Mouse (Mus musculus) forebrain, embryonic 11.5 days (tissue): ENCODE data around the gene Elp4. TPM values are rescaled to one million over a fixed set of nuclear protein-coding genes. Genes with fewer than 3 reads are reported as not detected.

Source experiments
- ATAC-seq: fragments of 200-750 bp; cut with Nextera tagmentation; replicated peaks from 2 replicates; pipeline ENCODE4 v1.8.0; 2017; ENCODE audit warnings: moderate TSS enrichment; ENCODE audit not compliant: low FRiP score
- DNase-seq: peaks from one replicate; pipeline ENCODE4 v3.0.0-alpha.2; 2017; ENCODE audit warnings: low spot score
- H3K27ac ChIP-seq: fragments of 300-500 bp; sonication (generic); 2 replicates; pipeline ENCODE4 v1.5.1; 2014; ENCODE audit warnings: low read depth, low read length
- H3K27me3 ChIP-seq: fragments of 300-500 bp; sonication (generic); 2 replicates; pipeline ENCODE4 v1.6.1; 2014; ENCODE audit warnings: mild to moderate bottlenecking, low read length, mixed read lengths; ENCODE audit not compliant: control insufficient read depth, insufficient read depth
- H3K36me3 ChIP-seq: fragments of 300-500 bp; sonication (generic); 2 replicates; pipeline ENCODE4 v1.6.1; 2014; ENCODE audit warnings: mild to moderate bottlenecking, low read length, moderate library complexity, mixed read lengths; ENCODE audit not compliant: control insufficient read depth, insufficient read depth
- H3K4me1 ChIP-seq: fragments of 300-500 bp; sonication (generic); replicated peaks from 2 replicates; pipeline ENCODE4 v1.6.1; 2014; ENCODE audit warnings: low read length, mixed read lengths; ENCODE audit not compliant: control insufficient read depth, insufficient read depth
- H3K4me2 ChIP-seq: fragments of 300-500 bp; sonication (generic); 2 replicates; pipeline ENCODE4 v1.6.1; 2014; ENCODE audit warnings: low read depth, mild to moderate bottlenecking, low read length, moderate library complexity, mixed read lengths; ENCODE audit not compliant: severe bottlenecking
- H3K4me3 ChIP-seq: fragments of 300-500 bp; sonication (generic); 2 replicates; pipeline ENCODE4 v1.5.1; 2014; ENCODE audit warnings: low read depth, low read length
- H3K9ac ChIP-seq: fragments of 300-500 bp; sonication (generic); 2 replicates; pipeline ENCODE4 v1.6.1; 2014; ENCODE audit warnings: low read length
- H3K9me3 ChIP-seq: fragments of 300-500 bp; sonication (generic); 2 replicates; pipeline ENCODE4 v1.6.1; 2016; ENCODE audit warnings: low read length, mixed read lengths; ENCODE audit not compliant: control insufficient read depth
- WGBS: fragments of 180-500 bp; shearing (Covaris S2); extraction: QIAGEN DNeasy Blood & Tissue Kit; methylation state at CpG from one replicate; pipeline ENCODE4 v1.1.7; 2014; 5-methylcytosine and 5-hydroxymethylcytosine counted together
- polyA plus RNA-seq: library from polyadenylated mRNA; unstranded; fragments of >200 nt; fragmentation: Nextera tagmentation; extraction: Ambion mirVana; gene quantifications from 2 replicates; pipeline ENCODE4 v1.2.1, GENCODE M21; 2014

Gene Elp4
- polyA plus RNA-seq, 1 experiment from 2014 or later, result 69.4 TPM

DNA sequence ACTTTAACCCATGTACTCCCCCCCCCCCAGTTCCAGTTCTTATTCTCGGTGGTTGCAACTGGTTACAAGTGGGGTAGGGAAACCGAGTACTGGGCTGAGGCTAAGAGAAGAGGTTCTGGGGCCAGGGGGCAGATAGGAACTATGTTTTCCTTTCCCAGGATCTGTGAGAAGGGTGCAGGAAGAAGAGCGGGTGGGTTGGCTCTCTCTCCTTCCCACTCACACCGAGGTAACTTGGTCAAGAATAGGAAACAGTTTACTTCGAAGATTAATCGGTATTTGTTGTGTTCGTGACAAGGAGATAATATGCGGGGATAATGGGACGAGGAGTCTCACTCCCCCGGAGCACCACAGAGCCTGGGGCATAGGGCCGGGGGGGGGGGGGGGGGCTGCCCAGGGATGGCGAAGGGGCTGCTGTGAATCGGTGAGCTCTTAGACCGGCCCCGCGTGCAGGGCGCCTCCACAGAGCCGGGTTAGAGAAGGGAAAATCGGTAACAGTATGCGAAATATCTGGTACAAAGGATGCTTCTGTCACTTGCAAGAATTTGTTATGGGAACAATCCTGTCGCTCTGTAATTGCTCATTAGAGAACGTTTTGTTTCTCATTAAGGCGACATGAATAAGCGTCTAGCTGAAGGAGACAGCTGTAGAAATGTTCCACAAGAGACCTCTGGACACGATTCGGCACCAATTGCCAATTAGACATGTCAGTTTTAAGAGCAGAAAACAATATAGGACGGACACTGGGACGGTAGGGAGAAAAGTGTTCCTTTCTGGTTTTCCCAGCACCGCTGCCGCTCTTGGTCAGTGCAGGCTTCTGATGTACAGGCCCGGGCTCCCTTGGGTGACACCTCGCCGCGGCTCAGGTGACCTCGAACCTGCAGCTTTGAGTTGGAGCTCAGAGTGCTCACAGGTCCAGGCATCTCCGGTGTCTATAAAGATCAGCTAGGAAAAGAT lies 217.7 kb downstream of the Elp4 start:
- Histone ChIP-seq H3K36me3 (peaks cover 4% of the 10 kb centered on the region), H3K9ac (peak overlapping the region; percentile 20; the same call in 1 of the 2 replicates), H3K4me1 (peaks cover 45% of the 10 kb centered on the region), H3K9me3 (no peaks in the 10 kb centered on the region), H3K27ac (peak overlapping the region; percentile 82), H3K4me3 (peak overlapping the region; percentile 10), H3K27me3 (peaks cover 15% of the 10 kb centered on the region), H3K4me2 (peak overlapping the region; percentile 48; the same call in 1 of the 2 replicates)
- ATAC-seq, result peak; percentile 29; the same call in 1 of the 2 replicates
- WGBS, result 4% methylated on average over 35 of the region's 36 CpGs
- peak; percentile 74 for DNase-seq

DNA sequence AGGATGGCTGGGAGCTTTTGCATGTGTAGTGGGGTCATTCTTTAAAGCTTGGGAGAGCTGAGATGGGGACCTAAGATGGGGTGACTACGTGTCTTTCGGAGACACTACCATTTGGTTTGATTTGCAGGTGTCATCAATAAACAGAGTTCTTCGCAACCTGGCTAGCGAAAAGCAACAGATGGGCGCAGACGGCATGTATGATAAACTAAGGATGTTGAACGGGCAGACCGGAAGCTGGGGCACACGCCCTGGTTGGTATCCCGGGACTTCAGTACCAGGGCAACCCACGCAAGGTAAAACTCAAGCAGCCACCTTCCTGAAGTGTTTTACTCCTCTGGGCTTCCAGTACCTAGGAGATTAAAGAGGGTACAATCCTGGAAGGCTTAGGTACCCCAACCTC lies 218.7 kb downstream of the Elp4 start:
- Histone ChIP-seq H3K27ac (peak overlapping the region; percentile 46; the same call in 1 of the 2 replicates), H3K9me3 (no peaks in the 10 kb centered on the region)

DNA sequence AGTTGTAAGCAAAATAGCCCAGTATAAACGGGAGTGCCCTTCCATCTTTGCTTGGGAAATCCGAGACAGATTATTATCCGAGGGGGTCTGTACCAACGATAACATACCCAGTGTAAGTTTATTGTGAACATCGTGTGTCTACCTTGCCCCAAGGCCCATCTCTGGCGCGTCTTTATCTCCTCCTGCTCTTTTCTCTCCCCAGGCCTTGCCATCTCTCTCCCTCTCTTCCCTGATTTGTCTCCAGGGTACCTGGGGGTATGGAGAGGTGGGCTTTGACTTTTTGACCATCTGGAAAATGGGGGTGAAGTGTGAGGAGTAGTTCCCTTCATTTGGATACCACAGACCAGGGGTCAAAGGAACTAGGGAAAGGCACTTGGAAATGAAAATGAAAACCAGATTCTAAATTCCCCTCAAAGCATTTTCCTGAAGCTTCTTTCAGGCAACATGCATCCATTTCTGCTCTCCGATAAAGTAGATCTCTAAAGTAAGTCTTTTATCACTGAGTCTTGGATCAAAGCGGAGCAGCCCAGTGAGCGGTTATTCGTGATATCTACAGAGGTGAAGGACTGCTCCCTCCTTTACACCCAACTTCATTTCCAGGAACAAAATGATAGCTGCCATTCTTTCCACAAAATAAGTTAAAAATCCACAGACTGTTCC lies 219.2 kb downstream of the Elp4 start:
- Histone ChIP-seq H3K4me3 (peak overlapping the region; percentile 10; the same call in 1 of the 2 replicates), H3K36me3 (peaks cover 4% of the 10 kb centered on the region), H3K9ac (peak overlapping the region; percentile 29; the same call in 1 of the 2 replicates), H3K27me3 (peaks cover 20% of the 10 kb centered on the region), H3K4me2 (peak overlapping the region; percentile 48; the same call in 1 of the 2 replicates), H3K27ac (0 out of 2 replicates have a peak overlapping the region, but pooled peaks have one; percentile 53), H3K9me3 (no peaks in the 10 kb centered on the region), H3K4me1 (peaks cover 45% of the 10 kb centered on the region)
- DNase-seq, result peak; percentile 52
- 51% methylated on average over 11 of the region's 11 CpGs for WGBS
- no peak for ATAC-seq

More for the DNA sequence above, 218.7 kb downstream of the Elp4 start:
- ATAC-seq, result no peak
- WGBS, result 59% methylated on average over 11 of the region's 11 CpGs
- peaks cover 4% of the 10 kb centered on the region for H3K36me3 ChIP-seq
- peak overlapping the region; percentile 10 for H3K4me3 ChIP-seq
- H3K4me2 ChIP-seq, result peak overlapping the region; percentile 48; the same call in 1 of the 2 replicates
- H3K27me3 ChIP-seq, result peaks cover 19% of the 10 kb centered on the region
- H3K9ac ChIP-seq, result peak overlapping the region; percentile 16; the same call in 1 of the 2 replicates
- DNase-seq, result no peak
- H3K4me1 ChIP-seq, result peaks cover 47% of the 10 kb centered on the region

DNA sequence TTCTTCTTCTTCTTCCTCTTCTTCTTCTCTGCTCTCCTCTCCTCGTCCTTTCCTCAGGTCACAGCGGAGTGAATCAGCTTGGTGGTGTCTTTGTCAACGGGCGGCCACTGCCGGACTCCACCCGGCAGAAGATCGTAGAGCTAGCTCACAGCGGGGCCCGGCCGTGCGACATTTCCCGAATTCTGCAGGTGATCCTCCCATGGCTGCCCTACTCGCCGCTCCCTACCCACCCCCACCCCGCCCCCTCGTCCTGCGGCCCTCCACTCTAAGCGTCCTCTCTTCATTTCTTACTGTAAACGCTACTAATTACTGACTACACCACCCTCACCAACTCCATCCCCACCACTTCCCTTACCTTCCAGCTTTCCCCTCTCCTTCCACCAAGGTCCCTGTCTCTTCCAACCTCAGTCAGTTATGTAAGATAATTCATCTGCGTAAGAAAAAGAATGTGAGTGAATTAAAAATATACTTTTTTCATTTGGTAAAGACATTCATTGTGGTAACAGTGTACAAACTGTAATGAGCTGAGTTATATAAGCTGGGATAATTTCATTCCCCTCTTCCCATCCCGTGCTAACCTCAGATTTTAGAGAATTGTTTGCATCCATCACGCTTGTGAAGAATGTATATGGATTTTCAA lies 220.5 kb downstream of the Elp4 start:
- peaks cover 18% of the 10 kb centered on the region for H3K27me3 ChIP-seq
- H3K27ac ChIP-seq, result no peak overlapping the region
- H3K4me2 ChIP-seq, result peak overlapping the region; percentile 93
- ATAC-seq, result no peak
- H3K9ac ChIP-seq, result peak overlapping the region; percentile 25
- DNase-seq, result peak; percentile 16
- H3K36me3 ChIP-seq, result peaks cover 4% of the 10 kb centered on the region
- H3K9me3 ChIP-seq, result no peaks in the 10 kb centered on the region
- WGBS, result 9% methylated on average over 22 of the region's 22 CpGs
- peak overlapping the region; percentile 20 for H3K4me3 ChIP-seq
- peaks cover 37% of the 10 kb centered on the region for H3K4me1 ChIP-seq

DNA sequence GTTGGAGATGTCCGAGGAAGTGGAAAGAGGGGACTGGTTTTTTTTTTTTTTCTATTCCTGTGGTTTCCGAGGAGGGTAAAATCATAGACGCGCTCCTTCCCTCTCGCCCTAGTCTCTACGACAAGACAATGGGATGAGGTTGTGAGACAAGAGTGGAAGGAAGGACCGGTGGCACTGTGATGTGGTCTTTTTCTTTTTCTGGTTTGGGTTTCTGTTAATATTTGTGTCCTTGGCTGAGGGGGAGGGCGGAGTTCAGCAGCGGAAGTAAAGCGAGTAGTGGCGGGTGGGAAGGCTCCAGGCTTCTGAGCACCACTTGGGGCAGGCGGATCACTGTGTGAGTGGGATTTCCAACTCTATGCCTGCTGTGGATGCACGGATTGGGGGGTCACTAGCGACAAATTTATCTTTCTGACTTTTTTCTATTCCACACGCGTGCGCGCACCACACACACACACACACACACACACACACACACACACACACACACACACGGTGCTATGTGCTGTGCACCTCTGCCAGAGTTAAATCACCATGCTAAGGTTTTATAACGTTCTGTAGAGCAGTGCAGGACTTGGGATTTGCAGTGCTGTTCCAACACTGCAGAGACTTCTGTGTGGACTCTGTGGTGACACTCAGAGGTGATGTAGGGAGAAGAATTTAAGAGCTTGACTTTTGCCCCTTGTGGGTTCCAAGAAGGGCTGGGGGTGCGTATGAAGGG lies 221.6 kb downstream of the Elp4 start:
- H3K9me3 ChIP-seq, result no peaks in the 10 kb centered on the region
- ATAC-seq, result no peak
- 11% methylated on average over 21 of the region's 21 CpGs for WGBS
- peaks cover 32% of the 10 kb centered on the region for H3K4me1 ChIP-seq
- peak overlapping the region; percentile 93 for H3K4me2 ChIP-seq
- H3K9ac ChIP-seq, result peak overlapping the region; percentile 98
- DNase-seq, result peak; percentile 66
- H3K36me3 ChIP-seq, result peaks cover 4% of the 10 kb centered on the region
- H3K27me3 ChIP-seq, result peaks cover 18% of the 10 kb centered on the region
- peak overlapping the region; percentile 86 for H3K27ac ChIP-seq
- peak overlapping the region; percentile 84 for H3K4me3 ChIP-seq

DNA sequence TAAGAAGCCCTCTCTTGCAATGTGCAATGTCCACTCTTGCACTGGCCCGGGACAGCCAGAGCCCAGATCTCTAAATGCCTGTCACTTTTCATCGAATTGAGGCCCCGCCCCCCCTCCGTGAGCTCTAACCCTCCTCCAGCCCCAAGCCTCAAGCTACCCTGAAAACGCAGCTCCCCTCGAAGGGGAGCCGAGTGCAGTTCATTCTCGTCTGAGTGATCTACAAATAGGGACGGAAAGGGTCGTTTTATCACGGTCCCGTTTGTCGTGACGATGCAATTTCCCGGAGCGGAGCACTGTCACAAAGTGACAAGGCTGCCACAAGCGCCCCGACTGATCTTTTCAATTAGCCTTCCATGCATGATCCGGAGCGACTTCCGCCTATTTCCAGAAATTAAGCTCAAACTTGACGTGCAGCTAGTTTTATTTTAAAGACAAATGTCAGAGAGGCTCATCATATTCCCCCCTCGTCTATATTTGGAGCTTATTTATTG lies 222.3 kb downstream of the Elp4 start:
- ATAC-seq (no peak; the same call in 1 of the 2 replicates), DNase-seq (peak; percentile 80)
- Histone ChIP-seq H3K4me1 (peaks cover 25% of the 10 kb centered on the region), H3K27ac (peak overlapping the region; percentile 86), H3K36me3 (peaks cover 4% of the 10 kb centered on the region), H3K9me3 (no peaks in the 10 kb centered on the region), H3K4me3 (peak overlapping the region; percentile 84), H3K27me3 (peaks cover 18% of the 10 kb centered on the region), H3K4me2 (peak overlapping the region; percentile 93), H3K9ac (peak overlapping the region; percentile 98)
- WGBS, result under 1% methylated on average over 23 of the region's 23 CpGs

DNA sequence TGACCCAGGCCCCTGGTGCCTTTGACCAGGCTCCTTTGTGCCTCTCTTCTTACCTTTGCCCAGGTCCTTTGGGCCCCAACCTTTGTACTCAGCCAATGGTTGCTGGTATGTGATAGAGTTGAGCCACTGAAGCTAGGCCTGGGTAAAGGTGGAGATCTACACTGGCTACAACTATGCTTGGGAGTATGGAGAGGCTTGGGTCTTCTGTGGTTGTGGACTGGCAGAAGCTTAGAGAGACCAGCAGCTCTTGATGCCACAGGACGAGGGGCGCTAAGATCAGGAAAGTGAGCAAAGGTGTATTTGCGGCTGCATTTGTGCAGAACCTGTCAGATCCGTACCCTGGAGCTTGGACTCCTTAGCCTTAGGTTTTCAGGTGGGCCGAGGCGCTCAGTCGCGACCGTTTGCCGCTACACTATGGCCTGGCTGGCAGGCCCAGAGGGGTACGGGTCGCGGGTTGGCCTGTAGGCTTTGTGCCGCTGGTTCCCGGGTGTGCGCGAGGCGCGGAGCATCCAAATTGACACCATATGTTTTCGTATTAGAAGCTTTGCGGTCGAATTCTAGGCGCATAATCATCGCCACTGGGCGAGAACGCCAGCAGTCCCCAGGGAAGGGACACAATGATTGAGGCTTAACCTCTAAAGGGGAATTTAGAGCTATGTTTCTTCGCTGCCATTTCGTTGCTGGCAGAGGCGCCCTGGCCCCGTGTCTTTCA lies 223.2 kb downstream of the Elp4 start:
- WGBS, result 2% methylated on average over 30 of the region's 30 CpGs
- H3K36me3 ChIP-seq, result peaks cover 4% of the 10 kb centered on the region
- H3K4me1 ChIP-seq, result peaks cover 22% of the 10 kb centered on the region
- DNase-seq, result peak; percentile 79
- H3K27me3 ChIP-seq, result peaks cover 18% of the 10 kb centered on the region
- no peak for ATAC-seq
- peak overlapping the region; percentile 98 for H3K9ac ChIP-seq
- peak overlapping the region; percentile 84 for H3K4me3 ChIP-seq
- no peaks in the 10 kb centered on the region for H3K9me3 ChIP-seq
- H3K27ac ChIP-seq, result peak overlapping the region; percentile 86
- H3K4me2 ChIP-seq, result peak overlapping the region; percentile 93
